Mouse (Mus musculus): ENCODE measurements around the gene Polg2.
"Not testable (repeated sequence)": the region's sequence is repeated elsewhere in the genome, so short reads cannot be mapped to it uniquely, and the experiment has no call there.

Polg2 gene

DNA sequence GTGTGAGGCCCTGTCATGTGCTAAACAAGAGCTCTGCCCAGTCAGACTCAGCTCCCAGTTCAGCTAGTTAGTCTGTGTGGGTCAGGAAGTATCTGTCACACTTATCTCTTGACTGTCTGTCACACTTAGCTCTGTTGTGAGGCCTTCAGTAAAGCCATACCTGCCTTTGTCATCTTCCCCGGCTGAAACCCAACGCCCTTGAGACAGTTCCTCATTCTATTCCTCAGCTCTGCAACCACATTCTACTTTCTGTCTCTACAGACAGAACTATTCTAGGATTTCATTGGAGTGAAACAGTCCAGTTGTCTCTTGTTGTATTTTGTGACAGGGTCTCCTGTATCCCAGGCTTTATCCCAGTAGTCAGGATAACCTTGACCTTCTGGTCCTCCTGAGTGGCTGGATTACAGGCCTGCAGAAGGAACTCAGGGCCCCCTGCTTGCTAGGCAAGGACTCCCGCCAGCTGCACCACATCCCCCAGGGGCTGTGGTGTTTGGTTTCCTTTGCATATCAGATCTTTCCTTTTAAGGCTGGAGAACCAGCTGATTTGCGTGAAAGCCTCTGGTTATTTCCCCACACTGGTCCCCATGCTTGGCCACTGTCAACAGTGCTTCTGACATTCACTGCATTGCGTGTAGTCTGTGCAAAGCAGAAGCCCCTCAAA, 17.1 kb downstream of the Polg2 start:
- in situ Hi-C loops (cut with MboI, MseI), result no loop called here

DNA sequence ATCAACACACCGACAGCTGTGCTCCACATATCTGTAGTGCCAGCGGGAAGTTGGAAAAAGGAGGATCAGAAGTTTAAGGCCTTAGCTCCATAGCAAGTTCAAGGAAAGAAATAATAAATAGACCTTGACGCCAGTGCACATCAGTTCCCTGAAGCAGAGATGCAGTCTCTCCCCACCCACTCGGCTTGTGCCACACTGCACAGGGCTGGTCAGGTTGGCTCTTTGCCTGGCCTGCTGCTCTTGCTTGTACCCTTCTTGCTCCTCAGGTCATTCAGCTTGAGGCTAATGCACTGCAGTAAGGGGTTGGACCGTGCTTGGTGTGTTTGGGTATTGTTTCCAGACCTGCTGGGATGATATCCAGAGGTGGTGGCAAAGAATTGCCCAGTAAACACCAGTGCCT, 18.8 kb downstream of the Polg2 start:
- in situ Hi-C loops (cut with MboI, MseI), result no loop called here

- in situ Hi-C loops (cut with MboI, MseI), result no loop called here
Measured at GRCm38 (mm10) chr11:106759028-106759427, 20.3 kb downstream of the Polg2 start.

- in situ Hi-C loops (cut with MboI, MseI), result no loop called here
Measured at GRCm38 (mm10) chr11:106755583-106755982, 23.8 kb downstream of the Polg2 start.

DNA sequence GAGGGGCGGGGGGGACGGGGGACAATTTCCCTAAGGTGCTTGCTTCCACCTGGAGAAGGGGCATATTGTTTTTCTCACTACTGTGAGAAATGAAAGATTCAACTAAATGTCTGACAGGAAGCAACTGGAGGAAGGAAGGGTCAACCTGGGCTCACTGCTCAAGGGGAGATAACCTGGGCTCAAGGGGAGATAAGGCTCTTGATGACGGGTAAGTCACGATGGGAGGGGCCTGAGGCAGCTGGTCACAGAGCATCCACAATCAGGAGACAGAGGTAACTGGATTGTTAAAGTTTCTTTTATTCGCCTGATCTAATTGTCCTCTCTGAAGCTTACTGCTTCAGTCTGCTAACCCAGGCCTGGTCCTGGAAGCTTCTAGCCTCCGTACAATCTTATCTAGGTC, 26.0 kb downstream of the Polg2 start:
- in situ Hi-C loops (cut with MboI, MseI), result no loop called here

- in situ Hi-C loops (cut with MboI, MseI), result no loop called here
Measured at GRCm38 (mm10) chr11:106752103-106752502, 27.2 kb downstream of the Polg2 start.

DNA sequence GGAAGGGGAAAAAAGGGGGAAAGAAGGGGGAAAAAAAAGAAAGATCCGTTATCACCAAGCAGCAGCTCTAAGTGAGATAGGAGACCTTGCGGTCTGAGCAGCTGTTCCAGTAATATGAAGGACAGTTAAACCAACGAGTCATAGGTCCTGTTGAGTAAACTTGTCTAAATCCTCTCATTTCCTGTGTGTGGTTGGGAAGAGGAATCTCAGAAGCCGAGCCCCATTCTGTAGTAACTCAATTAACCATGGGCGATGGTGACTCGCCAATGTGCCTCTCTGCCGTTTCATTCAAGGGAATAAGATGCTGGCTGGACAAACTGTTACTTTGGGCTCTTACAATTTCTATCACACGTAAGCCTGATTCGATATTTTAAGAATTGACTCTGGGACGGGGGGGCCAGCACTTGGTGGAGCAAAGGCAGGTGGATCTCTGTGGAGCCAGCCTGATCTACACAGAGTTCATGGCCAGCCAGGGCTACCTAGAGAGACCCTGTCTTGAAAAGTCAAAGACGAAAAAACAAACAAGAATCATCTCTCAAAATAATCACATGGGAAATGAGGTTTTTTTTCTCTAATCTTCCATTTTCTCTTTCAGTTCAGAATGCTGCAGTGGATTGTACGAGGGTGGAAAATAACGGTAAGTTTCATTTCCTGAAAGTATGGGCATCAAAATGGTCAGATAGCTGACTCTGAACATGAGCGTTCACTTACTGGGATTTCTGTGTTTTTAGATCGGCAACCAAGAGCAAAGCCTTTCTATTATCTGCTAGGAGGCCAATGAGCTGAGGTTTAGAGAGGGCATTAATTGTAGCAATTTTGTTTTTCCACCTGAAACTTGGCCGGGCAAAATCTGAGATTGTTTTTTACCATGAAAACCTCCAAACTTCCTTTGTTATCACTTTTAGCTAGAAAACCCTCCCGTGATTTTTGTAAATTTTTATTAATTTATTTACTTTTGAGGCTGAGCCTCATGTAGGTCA, 28.0 kb downstream of the Polg2 start, which contains the start of gene Milr1:
Milr1 (plus strand) TSS at position 188 of the 980 bp plus-strand sequence.
- in situ Hi-C loops (cut with MboI, MseI), result no loop called here

DNA sequence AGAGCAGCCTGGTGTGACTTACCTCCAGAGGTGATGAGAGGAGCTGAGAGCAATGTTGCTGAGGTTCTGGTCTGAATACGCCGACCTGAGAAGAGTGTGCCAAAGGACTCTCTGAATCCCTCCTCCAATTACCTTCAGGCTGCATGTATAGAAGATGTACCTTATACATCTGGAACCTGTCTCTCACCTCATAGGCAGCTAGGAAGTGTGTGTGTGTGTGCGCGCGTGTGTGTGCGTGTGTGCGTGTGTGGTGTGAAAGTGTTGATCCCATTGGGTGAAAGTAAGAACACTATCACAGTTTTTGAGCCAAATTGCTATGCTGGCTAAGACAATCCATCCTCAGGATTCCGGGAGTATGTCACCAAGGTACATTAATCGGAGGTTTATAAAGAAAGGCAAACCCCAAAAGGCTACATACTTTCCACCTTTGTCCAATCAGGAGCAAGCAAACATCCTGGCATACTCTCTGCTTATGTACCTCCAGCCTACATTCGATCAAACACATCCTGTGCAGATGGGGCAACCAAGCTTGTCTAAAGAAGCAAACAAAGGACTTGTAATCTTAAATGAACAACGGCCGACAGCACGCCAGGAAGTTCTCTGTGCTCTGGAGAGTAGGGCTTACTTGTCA, 29.1 kb downstream of the Polg2 start, which contains the start of gene Pecam1:
Pecam1 (minus strand) TSS at position 508 of the 631 bp plus-strand sequence.
- in situ Hi-C loops (cut with MboI, MseI), result no loop called here

GRCm38 (mm10) chr11:106749557-106750120, 29.7 kb downstream of the Polg2 start:
- in situ Hi-C loops (cut with MboI, MseI), result not testable (repeated sequence)

- in situ Hi-C loops (cut with MboI, MseI), result loop anchor here (5.0 kb wide), 1 partner anchor 98 kb away; no protein-coding TSS in a partner anchor
Measured at GRCm38 (mm10) chr11:106744949-106745348, 34.4 kb downstream of the Polg2 start.

DNA sequence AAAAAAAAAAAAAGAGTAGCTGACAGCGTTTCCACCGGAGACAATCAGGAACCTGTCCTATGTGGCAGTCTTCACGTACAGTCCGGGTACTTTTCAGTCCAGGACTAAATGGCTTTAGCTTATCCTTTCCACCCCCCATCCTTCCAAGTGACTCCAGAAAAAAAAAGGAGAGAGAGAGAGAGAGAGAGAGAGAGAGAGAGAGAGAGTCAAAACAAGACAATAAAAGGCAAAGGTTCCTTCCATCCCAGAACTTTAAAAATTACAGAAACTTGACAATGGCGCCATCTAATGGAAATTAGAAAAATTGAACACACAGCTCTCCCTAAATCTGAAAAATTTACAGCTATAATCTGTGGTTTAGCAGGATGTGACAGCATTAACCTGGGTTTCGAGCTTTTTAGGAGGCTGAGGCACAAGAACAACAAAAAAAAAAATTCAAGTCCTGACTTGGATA, 36.9 kb downstream of the Polg2 start:
- in situ Hi-C loops (cut with MboI, MseI), result loop anchor here (5.0 kb wide), 1 partner anchor 95 kb away; no protein-coding TSS in a partner anchor

DNA sequence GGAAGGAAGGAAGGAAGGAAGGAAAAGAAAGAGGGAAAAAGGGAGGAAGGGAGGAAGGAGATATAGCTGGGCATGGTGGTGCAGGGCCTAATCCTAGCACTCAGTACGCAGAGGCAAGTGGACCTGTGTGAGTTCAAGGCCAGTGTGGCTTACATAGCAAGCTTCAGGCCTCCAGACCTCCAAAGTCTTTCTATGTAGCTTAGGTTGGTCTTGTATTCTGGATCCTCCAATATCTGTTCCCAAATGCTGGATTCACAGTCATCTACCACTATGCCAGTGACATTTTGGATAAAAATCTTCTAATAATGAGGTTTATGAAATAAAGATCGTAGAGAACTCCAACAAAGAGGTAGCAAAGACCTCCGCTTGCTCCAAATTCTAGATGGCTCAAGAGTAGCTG, 37.5 kb downstream of the Polg2 start:
- in situ Hi-C loops (cut with MboI, MseI), result loop anchor here (5.0 kb wide), 1 partner anchor 95 kb away; no protein-coding TSS in a partner anchor

DNA sequence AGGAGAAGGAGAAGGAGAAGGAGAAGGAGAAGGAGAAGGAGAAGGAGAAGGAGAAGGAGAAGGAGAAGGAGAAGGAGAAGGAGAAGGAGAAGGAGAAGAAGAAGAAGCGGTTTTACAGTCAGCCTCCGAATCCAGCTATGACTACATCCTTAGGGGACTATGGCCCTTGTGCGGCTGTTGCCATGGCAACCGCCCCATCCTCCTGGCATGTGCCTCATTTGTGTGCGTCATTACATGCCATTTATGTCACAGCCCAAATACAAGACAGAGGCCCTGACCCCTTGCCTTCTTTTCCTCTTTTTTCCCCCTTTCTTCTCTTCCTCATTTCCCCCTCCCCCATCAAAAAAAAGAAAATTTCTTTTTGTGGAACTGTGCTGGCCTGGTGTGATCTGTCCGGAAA, 38.1 kb downstream of the Polg2 start:
- in situ Hi-C loops (cut with MboI, MseI), result loop anchor here (5.0 kb wide), 1 partner anchor 94 kb away; no protein-coding TSS in a partner anchor

GRCm38 (mm10) chr11:106740724-106741123, 38.6 kb downstream of the Polg2 start:
- in situ Hi-C loops (cut with MboI, MseI), result loop anchor here (5.0 kb wide), 1 partner anchor 93 kb away; no protein-coding TSS in a partner anchor

DNA sequence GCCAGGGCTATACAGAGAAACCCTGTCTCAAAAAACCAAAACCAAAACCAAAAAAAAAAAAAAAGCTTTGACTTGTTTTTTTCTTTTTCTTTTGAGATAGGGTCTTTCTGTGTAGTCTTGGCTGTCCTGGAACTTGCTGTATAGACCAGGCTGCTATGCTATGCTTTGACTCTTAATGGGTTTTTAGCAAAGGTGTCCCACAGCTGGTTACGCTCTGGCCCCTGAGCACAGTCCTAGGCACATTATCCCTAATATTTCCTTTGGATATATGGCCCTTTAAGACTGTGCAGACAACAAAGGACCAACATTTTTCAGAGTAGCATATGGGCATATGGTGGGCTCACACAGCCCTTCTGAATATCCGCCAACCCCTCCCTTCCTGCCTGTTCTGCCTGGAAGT, 40.2 kb downstream of the Polg2 start:
- in situ Hi-C loops (cut with MboI, MseI), result no loop called here

DNA sequence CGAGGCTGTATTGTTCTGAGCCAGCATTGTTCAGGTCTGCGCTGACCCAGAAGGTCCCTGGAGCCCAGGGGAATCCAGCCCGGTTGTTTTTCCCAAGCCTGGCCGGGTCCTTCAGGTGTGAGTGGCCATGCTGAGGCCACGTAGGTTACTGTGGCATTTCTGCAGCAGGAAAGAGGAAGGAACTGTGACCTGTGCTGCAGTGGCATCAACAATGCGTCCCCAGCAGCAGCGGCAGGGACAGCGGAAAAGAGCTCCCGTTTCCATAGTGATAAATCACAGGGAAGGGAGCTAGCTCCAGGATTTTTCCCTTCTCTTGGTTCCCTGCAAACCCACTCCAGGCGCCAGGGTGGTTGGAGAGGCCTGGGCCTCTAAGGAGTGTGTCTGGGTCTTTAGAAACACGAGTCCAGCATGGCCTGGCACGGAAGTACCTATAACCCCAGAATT, 42.1 kb downstream of the Polg2 start:
- in situ Hi-C loops (cut with MboI, MseI), result no loop called here

GRCm38 (mm10) chr11:106736614-106737013, 42.7 kb downstream of the Polg2 start:
- in situ Hi-C loops (cut with MboI, MseI), result no loop called here

DNA sequence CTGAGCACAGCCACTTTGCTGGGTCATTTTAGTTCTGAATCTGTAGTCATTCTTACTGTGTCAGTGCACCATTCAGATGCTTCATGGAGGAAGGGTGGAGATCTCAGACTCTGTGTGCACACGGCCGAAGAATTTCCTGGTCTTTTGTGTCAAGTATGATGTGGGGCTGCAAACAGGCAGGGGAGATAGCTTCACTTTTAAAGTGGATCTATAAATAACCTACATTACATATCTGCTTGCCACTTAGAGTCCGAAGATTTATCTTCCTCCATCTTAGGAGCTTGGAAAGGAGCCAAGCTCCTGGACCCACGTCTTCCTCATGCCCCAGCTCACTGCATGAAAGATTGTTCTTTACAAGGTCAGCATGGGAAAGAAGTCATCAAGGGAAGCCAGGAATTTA, 48.6 kb downstream of the Polg2 start:
- in situ Hi-C loops (cut with MboI, MseI), result no loop called here

GRCm38 (mm10) chr11:106729656-106730055, 49.7 kb downstream of the Polg2 start:
- in situ Hi-C loops (cut with MboI, MseI), result no loop called here

- in situ Hi-C loops (cut with MboI, MseI), result no loop called here
Measured at GRCm38 (mm10) chr11:106728402-106729366, 50.7 kb downstream of the Polg2 start.

Measured in regulatory T cell (primary cell).